Mouse (Mus musculus) MEL (cell line): ENCODE data around the gene Cdk14. TPM values are rescaled to one million over a fixed set of nuclear protein-coding genes. Genes with fewer than 3 reads are reported as not detected.

Experiments used
- DNase-seq: peaks from one replicate; pipeline ENCODE4 v3.0.0; 2011; ENCODE audit warnings: low read depth, low spot score
- H3K27ac ChIP-seq: 2 replicates; pipeline ENCODE4 v1.5.1; 2012; ENCODE audit warnings: low read depth, mild to moderate bottlenecking, control low read depth, low read length, moderate library complexity; ENCODE audit not compliant: control insufficient read depth
- H3K27me3 ChIP-seq, 2 experiments: fragments of 150-350 bp in 1 of 2; sonication (generic) in 1 of 2; 2 replicates each; pipeline ENCODE4 v1.6.1; 2012; ENCODE audit warnings: low read length in 2 of 2, mild to moderate bottlenecking in 2 of 2, improper control_type of control experiment in 1 of 2, moderate library complexity in 1 of 2; ENCODE audit not compliant: insufficient read depth in 2 of 2, control insufficient read depth in 1 of 2
- H3K36me3 ChIP-seq, 2 experiments: 2 replicates each; pipeline ENCODE4 v1.6.1; 2012 to 2014; ENCODE audit warnings: low read length in 2 of 2, improper control_type of control experiment in 1 of 2, inconsistent platforms in 1 of 2, mild to moderate bottlenecking in 1 of 2; ENCODE audit not compliant: insufficient read depth in 2 of 2, control insufficient read depth in 1 of 2
- H3K4me1 ChIP-seq, 2 experiments: fragments of 150-350 bp in 1 of 2; sonication (generic) in 1 of 2; 2 replicates each; pipeline ENCODE4 v1.6.1; 2012; ENCODE audit warnings: low read length in 2 of 2, improper control_type of control experiment in 1 of 2, mild to moderate bottlenecking in 1 of 2; ENCODE audit not compliant: insufficient read depth in 2 of 2, control insufficient read depth in 1 of 2
- H3K4me3 ChIP-seq, 2 experiments: fragments of 150-350 bp in 1 of 2; sonication (generic) in 1 of 2; 2 replicates each; pipeline ENCODE4 v1.5.1; 2012; ENCODE audit warnings: low read depth in 2 of 2, low read length in 2 of 2, mild to moderate bottlenecking in 2 of 2, moderate library complexity in 2 of 2, control low read depth in 1 of 2, improper control_type of control experiment in 1 of 2; ENCODE audit not compliant: control insufficient read depth in 1 of 2, insufficient read depth in 1 of 2
- H3K79me2 ChIP-seq: 2 replicates; pipeline ENCODE4 v1.6.1; 2012; ENCODE audit warnings: mild to moderate bottlenecking, low read length, moderate library complexity; ENCODE audit not compliant: control insufficient read depth, poor library complexity, insufficient read depth
- H3K9ac ChIP-seq: 2 replicates; pipeline ENCODE4 v1.6.1; 2012; ENCODE audit warnings: low read depth, mild to moderate bottlenecking, control low read depth, low read length, moderate library complexity; ENCODE audit not compliant: control insufficient read depth, poor library complexity, severe bottlenecking
- H3K9me3 ChIP-seq: fragments of 150-350 bp; sonication (generic); replicated peaks from 2 replicates; pipeline ENCODE4 v1.6.1; 2012; ENCODE audit warnings: mild to moderate bottlenecking, low read length, improper control_type of control experiment, moderate library complexity; ENCODE audit not compliant: insufficient read depth
- CHD2 ChIP-seq: IDR thresholded peaks from 2 replicates; pipeline ENCODE4 v1.6.1; 2011; ENCODE audit warnings: low read length, improper control_type of control experiment
- CTCF ChIP-seq, 3 experiments: IDR thresholded peaks in 2 of 3; conservative IDR thresholded peaks in 1 of 3; 2 replicates each; pipeline ENCODE4 v1.5.1; 2011 to 2012; ENCODE audit warnings: low read length in 3 of 3, low read depth in 2 of 3, mild to moderate bottlenecking in 2 of 3, improper control_type of control experiment in 1 of 3, inconsistent platforms in 1 of 3, mixed read lengths in 1 of 3, moderate library complexity in 1 of 3; ENCODE audit not compliant: control insufficient read depth in 1 of 3, insufficient read depth in 1 of 3, poor library complexity in 1 of 3, severe bottlenecking in 1 of 3
- E2F4 ChIP-seq: IDR thresholded peaks from 2 replicates; pipeline ENCODE4 v1.6.1; 2011; ENCODE audit warnings: low read depth, low read length, improper control_type of control experiment, borderline replicate concordance
- JUND ChIP-seq: IDR thresholded peaks from 2 replicates; pipeline ENCODE4 v1.6.1; 2011; ENCODE audit warnings: low read depth, mild to moderate bottlenecking, improper control_type of control experiment, low read length
- KAT2A ChIP-seq: conservative IDR thresholded peaks from 2 replicates; pipeline ENCODE4 v1.6.1; 2012; ENCODE audit warnings: low read depth, low read length, improper control_type of control experiment, inconsistent platforms
- MAX ChIP-seq: IDR thresholded peaks from 2 replicates; pipeline ENCODE4 v1.6.1; 2011; ENCODE audit warnings: low read length, improper control_type of control experiment
- MEF2A ChIP-seq: IDR thresholded peaks from 2 replicates; pipeline ENCODE4 v1.6.1; 2014; ENCODE audit warnings: low read depth, mild to moderate bottlenecking, inconsistent platforms, low read length, improper control_type of control experiment; ENCODE audit not compliant: poor library complexity, insufficient replicate concordance, severe bottlenecking; ENCODE audit errors: extremely low read depth
- MXI1 ChIP-seq: IDR thresholded peaks from 2 replicates; pipeline ENCODE4 v1.6.1; 2011; ENCODE audit warnings: mild to moderate bottlenecking, low read depth, low read length, improper control_type of control experiment
- NELFE ChIP-seq: IDR thresholded peaks from 2 replicates; pipeline ENCODE4 v1.6.1; 2011; ENCODE audit warnings: low read depth, low read length, improper control_type of control experiment
- NRF1 ChIP-seq: IDR thresholded peaks from 2 replicates; pipeline ENCODE4 v1.6.1; 2014; ENCODE audit warnings: low read depth, mild to moderate bottlenecking, inconsistent platforms, low read length, improper control_type of control experiment, moderate library complexity; ENCODE audit not compliant: poor library complexity, insufficient read depth, severe bottlenecking
- POLR2AphosphoS5 ChIP-seq: IDR thresholded peaks from 2 replicates; pipeline ENCODE4 v1.6.1; 2012; ENCODE audit warnings: low read depth, borderline replicate concordance, mild to moderate bottlenecking, inconsistent platforms, low read length, moderate library complexity, mixed read lengths
- TAL1 ChIP-seq: IDR thresholded peaks from 2 replicates; pipeline ENCODE4 v1.6.1; 2012; ENCODE audit warnings: mild to moderate bottlenecking, inconsistent platforms, low read length, moderate library complexity, mixed read lengths
- TBP ChIP-seq: IDR thresholded peaks from 2 replicates; pipeline ENCODE4 v1.8.0; 2011; ENCODE audit warnings: low read depth, low read length, improper control_type of control experiment
- ZMIZ1 ChIP-seq: IDR thresholded peaks from 2 replicates; pipeline ENCODE4 v1.6.1; 2012; ENCODE audit warnings: low read depth, mild to moderate bottlenecking, inconsistent platforms, low read length, improper control_type of control experiment, moderate library complexity
- polyA plus RNA-seq, 2 experiments: library from polyadenylated mRNA; stranded (reverse) in 1 of 2; unstranded in 1 of 2; fragments of >175 nt in 1 of 2; fragments of >200 nt in 1 of 2; gene quantifications; 2 replicates each; pipeline versions ENCODE4 v1.2.1 to v1.2.4; 2012; ENCODE audit warnings: low replicate concordance in 2 of 2, low read depth in 1 of 2; ENCODE audit not compliant: insufficient read length in 2 of 2, insufficient read depth in 1 of 2, missing spikeins in 1 of 2
- total RNA-seq: library from RNA; depleted of rRNA; stranded (reverse); fragments of 300-350 nt; gene quantifications from 2 replicates; pipeline ENCODE4 v1.2.3, GENCODE M21; 2012

Gene Cdk14
- total and polyA plus RNA-seq, 3 experiments: not detected

- H3K79me2 ChIP-seq: no peaks in the 10 kb centered on the region
- H3K9me3 ChIP-seq: no peaks in the 10 kb centered on the region
- no peak overlapping the region for H3K27ac ChIP-seq
- H3K36me3 ChIP-seq: no peaks in the 10 kb centered on the region
- no peaks in the 10 kb centered on the region for H3K27me3 ChIP-seq
- no peak overlapping the region for H3K4me3 ChIP-seq
- no peak overlapping the region for H3K9ac ChIP-seq
- H3K4me1 ChIP-seq: no peaks in the 10 kb centered on the region
- DNase-seq: no peak
- TF ChIP-seq E2F4: no peak
- TF ChIP-seq MAX: no peak
- TF ChIP-seq POLR2AphosphoS5: no peak
Measured at GRCm38 (mm10) chr5:4880331-4880730, 539.8 kb downstream of the Cdk14 start.

- Histone ChIP-seq H3K4me1 (no peaks in the 10 kb centered on the region), H3K27ac (no peak overlapping the region), H3K9me3 (no peaks in the 10 kb centered on the region), H3K79me2 (no peaks in the 10 kb centered on the region), H3K27me3 (no peaks in the 10 kb centered on the region), H3K4me3 (no peak overlapping the region), H3K36me3 (no peaks in the 10 kb centered on the region), H3K9ac (no peak overlapping the region)
- TF ChIP-seq NELFE (no peak), MEF2A (no peak)
- DNase-seq: no peak
Measured at GRCm38 (mm10) chr5:4878934-4879333, 541.2 kb downstream of the Cdk14 start.

GRCm38 (mm10) chr5:4877638-4878037 is 542.5 kb downstream of the Cdk14 start:
- Histone ChIP-seq H3K36me3 (no peaks in the 10 kb centered on the region), H3K27me3 (no peaks in the 10 kb centered on the region), H3K4me1 (no peaks in the 10 kb centered on the region), H3K9me3 (no peaks in the 10 kb centered on the region), H3K27ac (no peak overlapping the region), H3K9ac (no peak overlapping the region), H3K4me3 (no peak overlapping the region), H3K79me2 (no peaks in the 10 kb centered on the region)
- TF ChIP-seq TBP (no peak), NRF1 (no peak), ZMIZ1 (no peak), TAL1 (no peak)
- DNase-seq: no peak

GRCm38 (mm10) chr5:4877131-4877631 is 542.9 kb downstream of the Cdk14 start:
- no peaks in the 10 kb centered on the region for H3K4me1 ChIP-seq
- H3K36me3 ChIP-seq: no peaks in the 10 kb centered on the region
- no peak overlapping the region for H3K27ac ChIP-seq
- no peaks in the 10 kb centered on the region for H3K27me3 ChIP-seq
- H3K9ac ChIP-seq: no peak overlapping the region
- H3K9me3 ChIP-seq: no peaks in the 10 kb centered on the region
- TF ChIP-seq JUND: no peak
- no peak for TF ChIP-seq CHD2
- no peak for TF ChIP-seq E2F4
- no peak for TF ChIP-seq MXI1
- TF ChIP-seq KAT2A: no peak
- TF ChIP-seq CTCF (IDR thresholded peaks at IDR 0.05 in 2 of 3, conservative IDR thresholded peaks at IDR 0.05 in 1 of 3; ENCODE audit: control insufficient read depth in 1 of 3, insufficient read depth in 1 of 3, low read depth in 2 of 3, low read length in 3 of 3, poor library complexity in 1 of 3, severe bottlenecking in 1 of 3): no peak
- no peak for TF ChIP-seq NELFE
- no peak for TF ChIP-seq NRF1
- no peak for TF ChIP-seq MAX
- DNase-seq: no peak
- no peaks in the 10 kb centered on the region for H3K79me2 ChIP-seq
- no peak overlapping the region for H3K4me3 ChIP-seq
